Mouse (Mus musculus) gastrocnemius, adult 8-10 months (tissue): ENCODE results near the gene Focad. TPM values are rescaled to one million over a fixed set of nuclear protein-coding genes. Genes with fewer than 3 reads are reported as not detected.
A peak's percentile ranks its signal among the peaks of the same experiment; 100 is the strongest.

Experiments
- DNase-seq, 2 experiments: peaks; one replicate each; pipeline ENCODE4 v3.0.0; 2022; ENCODE audit warnings: low spot score in 2 of 2
- total RNA-seq, 4 experiments: library from RNA; stranded (reverse); gene quantifications; 2 replicates each; pipeline ENCODE4 v1.2.4; 2022

Focad gene
- total RNA-seq = 10 to 100 TPM; 10.0 to 14.7 (median 11.2) TPM

GRCm38 (mm10) chr4:88094062-88094767, at the start of gene Focad:
Gene Focad, plus strand, starts transcription at chr4:88094629.
- DNase-seq = peak; percentile 96 to 97

- no peak for DNase-seq
Observed at GRCm38 (mm10) chr4:88045151-88045550, 49.3 kb upstream of the Focad start.

- no peak for DNase-seq
Observed at GRCm38 (mm10) chr4:88046280-88046679, 48.1 kb upstream of the Focad start.

- no peak for DNase-seq
Observed at GRCm38 (mm10) chr4:88075388-88075787, 19.0 kb upstream of the Focad start.

GRCm38 (mm10) chr4:88078983-88079382, 15.4 kb upstream of the Focad start:
- no peak for DNase-seq

- DNase-seq = no peak
Observed at GRCm38 (mm10) chr4:88081417-88081816, 13.0 kb upstream of the Focad start.

GRCm38 (mm10) chr4:88081885-88082284, 12.5 kb upstream of the Focad start:
- no peak for DNase-seq

- DNase-seq = no peak
Observed at GRCm38 (mm10) chr4:88082381-88082780, 12.0 kb upstream of the Focad start.

GRCm38 (mm10) chr4:88083781-88084180, 10.6 kb upstream of the Focad start:
- no peak for DNase-seq

GRCm38 (mm10) chr4:88090316-88090715, 4.1 kb upstream of the Focad start:
- DNase-seq = no peak

- DNase-seq = no peak
Observed at GRCm38 (mm10) chr4:88094768-88095420, 465 bp downstream of the Focad start.

GRCm38 (mm10) chr4:88095693-88096092, 1.3 kb downstream of the Focad start:
- no peak for DNase-seq

GRCm38 (mm10) chr4:88108585-88108984, 14.2 kb downstream of the Focad start:
- DNase-seq = no peak

- no peak for DNase-seq
Observed at GRCm38 (mm10) chr4:88117331-88117730, 22.9 kb downstream of the Focad start.

GRCm38 (mm10) chr4:88117942-88118341, 23.5 kb downstream of the Focad start:
- no peak for DNase-seq

- DNase-seq = no peak
Observed at GRCm38 (mm10) chr4:88118750-88119395, 24.4 kb downstream of the Focad start.

- DNase-seq = no peak
Observed at GRCm38 (mm10) chr4:88120091-88120490, 25.7 kb downstream of the Focad start.

- no peak for DNase-seq
Observed at GRCm38 (mm10) chr4:88122472-88122871, 28.0 kb downstream of the Focad start.

GRCm38 (mm10) chr4:88135936-88136335, 41.5 kb downstream of the Focad start:
- DNase-seq = no peak

GRCm38 (mm10) chr4:88136528-88136927, 42.1 kb downstream of the Focad start:
- no peak for DNase-seq

GRCm38 (mm10) chr4:88138366-88138917, 44.0 kb downstream of the Focad start:
- DNase-seq = no peak

GRCm38 (mm10) chr4:88149462-88149861, 55.0 kb downstream of the Focad start:
- no peak for DNase-seq
